Mouse (Mus musculus) Patski (cell line): Measurements from ENCODE around the gene Ostm1. TPM values are rescaled to one million over a fixed set of nuclear protein-coding genes. Genes with fewer than 3 reads are reported as not detected.

Experiments
- ATAC-seq: fragments of 100-300 bp; one replicate; pipeline ENCODE4 v1.8.0; 2021
- CTCF ChIA-PET: fragments of 350-600 bp; sonication (Branson Sonifier 250); formaldehyde crosslinking; loops from one replicate; lab custom pipeline; 2022; ENCODE audit warnings: inconsistent platforms; lab: Charles Lee
- POLR2A ChIA-PET: fragments of 350-600 bp; sonication (Branson Sonifier 250); formaldehyde crosslinking; loops from one replicate; lab custom pipeline; 2022; ENCODE audit warnings: antibody characterized with exemption, inconsistent platforms; lab: Charles Lee
- DNase-seq: peaks from one replicate; pipeline ENCODE4 v3.0.0-alpha.2; 2011; ENCODE audit warnings: low read depth, low spot score
- H3K27me3 ChIP-seq: fragments of 371-371 bp; one replicate; pipeline ENCODE4 v1.5.1; 2021
- CTCF ChIP-seq: fragments of 100-300 bp; IDR thresholded peaks from one replicate; pipeline ENCODE4 v1.5.1; 2021
- in situ Hi-C: fragments of 300-500 bp; cut with MboI; formaldehyde crosslinking; loops from 3 replicates; pipeline ENCODE4 v1.11.1; 2018; ENCODE audit warnings: low pct_unique_long_range_greater_than_20kb, mixed read lengths
- polyA plus RNA-seq: library from polyadenylated mRNA; unstranded; gene quantifications from one replicate; pipeline ENCODE4 v1.2.3, GENCODE M21; 2021

The Ostm1 gene
- polyA plus RNA-seq = 41.5 TPM

DNA sequence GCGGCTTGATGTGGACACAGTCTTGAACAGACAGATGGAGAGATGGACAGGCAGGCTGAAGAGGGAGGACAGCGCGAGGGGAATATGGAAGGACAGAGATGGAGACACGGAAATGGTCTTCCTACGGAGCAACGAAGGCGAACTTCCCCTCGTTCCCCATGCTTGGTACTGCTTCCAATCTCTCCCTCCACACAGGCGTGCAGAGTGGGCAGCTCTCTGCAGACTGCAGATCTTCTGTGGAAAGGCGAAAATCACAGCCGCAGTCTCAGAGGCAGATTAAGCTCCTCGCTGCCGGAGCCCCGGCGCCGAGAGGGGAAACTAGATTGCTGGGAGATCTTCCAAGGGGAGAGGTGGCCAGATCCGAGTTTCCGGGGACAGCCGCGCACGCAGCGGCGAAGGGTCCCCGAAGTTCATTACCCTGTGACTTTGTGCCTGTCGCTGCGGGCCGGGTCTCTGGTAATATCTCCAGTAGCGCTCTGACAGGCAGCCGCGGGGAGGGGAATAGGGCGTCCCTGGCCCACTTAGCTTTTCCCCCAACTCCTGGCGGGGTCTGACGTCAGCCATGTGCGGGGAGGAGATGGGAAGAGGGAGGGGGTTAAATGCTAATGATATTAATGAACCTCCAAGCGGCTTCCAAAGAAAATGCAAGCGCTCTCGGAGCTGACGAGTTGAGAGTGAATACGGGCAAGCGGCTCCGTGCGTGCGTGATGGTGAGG, at the start of gene Ostm1, which contains the start of gene Nr2e1:
TSS of gene Ostm1 (plus strand) at position 666 of the 716 bp plus-strand sequence.
TSS of gene Nr2e1 (minus strand) at position 476 of the 716 bp plus-strand sequence.
- ChIA-PET POLR2A (no interaction called here), CTCF (no interaction called here)
- no peak for TF ChIP-seq CTCF
- in situ Hi-C loops = no loop called here
- peaks cover 75% of the 10 kb centered on the region for H3K27me3 ChIP-seq
- no peak for DNase-seq
- ATAC-seq = no peak

DNA sequence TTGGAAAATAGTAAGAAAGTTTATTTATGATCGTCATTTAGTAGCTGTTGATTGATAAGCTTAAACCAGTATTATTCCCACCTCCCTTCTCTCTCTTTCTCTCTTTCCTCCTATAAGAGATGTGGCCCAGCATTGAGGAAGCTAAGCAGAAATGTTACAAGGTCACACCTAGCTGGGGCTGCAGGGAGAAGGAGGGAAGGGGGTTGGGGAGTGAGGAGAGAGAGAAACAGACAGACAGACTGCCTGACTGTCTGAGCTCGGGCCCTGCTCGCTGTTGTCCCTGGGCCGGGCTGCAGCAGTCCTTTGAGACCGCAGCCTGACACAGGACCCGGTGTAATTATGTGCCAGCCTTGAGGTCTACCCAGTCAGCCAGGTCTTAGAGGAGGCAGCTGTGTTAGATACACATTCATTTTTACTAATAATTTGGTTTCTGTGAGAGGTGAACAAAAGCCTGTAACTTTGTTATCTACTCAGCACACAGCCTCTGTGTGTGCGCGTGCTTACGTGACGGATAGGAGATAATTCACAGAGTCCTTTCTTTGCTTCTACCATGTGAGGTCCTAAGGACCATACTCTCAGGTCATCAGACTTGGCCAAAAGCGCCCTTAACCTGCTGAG, 49.7 kb upstream of the Ostm1 start:
- no peaks in the 10 kb centered on the region for H3K27me3 ChIP-seq
- ChIA-PET POLR2A (no interaction called here), CTCF (interaction anchor here (1.3 to 1.8 kb wide), 2 partner anchors 11 to 12 kb away, joined by 3 to 4 read pairs; no protein-coding TSS in a partner anchor)
- no peak for TF ChIP-seq CTCF
- in situ Hi-C loops = no loop called here
- no peak for DNase-seq
- ATAC-seq = no peak

DNA sequence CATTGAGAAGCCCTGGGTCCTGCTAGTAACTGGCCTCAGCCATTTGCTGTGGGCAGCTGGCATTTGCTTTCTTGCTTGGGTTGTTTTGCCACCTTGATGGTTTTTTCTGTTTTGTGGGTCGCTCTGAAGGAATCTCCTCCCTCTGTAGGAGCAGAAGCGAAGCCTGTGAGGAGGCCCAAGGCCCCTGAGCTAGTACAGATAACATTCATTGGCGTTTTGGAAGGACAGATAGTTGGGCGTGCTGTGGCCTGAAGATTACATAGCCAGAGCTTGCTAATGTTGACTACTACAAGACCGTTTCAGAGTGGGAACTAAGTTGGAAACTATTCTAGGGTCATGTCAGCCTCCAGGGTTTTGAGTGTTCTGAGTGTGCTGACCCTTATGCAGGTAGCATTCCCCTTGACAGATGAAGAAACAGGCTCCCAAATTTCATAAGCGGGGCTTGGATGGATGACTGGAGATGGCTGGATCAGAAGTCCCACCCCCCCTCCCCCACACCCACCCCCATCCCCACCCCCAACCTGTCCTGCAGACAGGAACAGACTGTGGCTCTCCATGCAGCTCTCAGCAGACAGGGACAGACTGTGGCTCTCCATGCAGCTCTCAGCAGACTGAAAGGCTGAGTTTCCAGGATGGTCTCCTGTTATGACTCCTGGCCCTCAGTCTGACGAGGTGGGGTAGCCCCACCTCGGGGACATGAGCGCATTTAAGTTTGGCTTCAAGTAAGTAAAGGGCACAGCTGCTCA, 45.9 kb upstream of the Ostm1 start:
- in situ Hi-C loops = no loop called here
- no peak for TF ChIP-seq CTCF
- H3K27me3 ChIP-seq = no peaks in the 10 kb centered on the region
- POLR2A ChIA-PET = no interaction called here
- no peak for DNase-seq
- CTCF ChIA-PET = interaction anchor here (0.9 kb wide), 1 partner anchor 8 kb away, joined by 3 read pairs; no protein-coding TSS in a partner anchor
- no peak for ATAC-seq

DNA sequence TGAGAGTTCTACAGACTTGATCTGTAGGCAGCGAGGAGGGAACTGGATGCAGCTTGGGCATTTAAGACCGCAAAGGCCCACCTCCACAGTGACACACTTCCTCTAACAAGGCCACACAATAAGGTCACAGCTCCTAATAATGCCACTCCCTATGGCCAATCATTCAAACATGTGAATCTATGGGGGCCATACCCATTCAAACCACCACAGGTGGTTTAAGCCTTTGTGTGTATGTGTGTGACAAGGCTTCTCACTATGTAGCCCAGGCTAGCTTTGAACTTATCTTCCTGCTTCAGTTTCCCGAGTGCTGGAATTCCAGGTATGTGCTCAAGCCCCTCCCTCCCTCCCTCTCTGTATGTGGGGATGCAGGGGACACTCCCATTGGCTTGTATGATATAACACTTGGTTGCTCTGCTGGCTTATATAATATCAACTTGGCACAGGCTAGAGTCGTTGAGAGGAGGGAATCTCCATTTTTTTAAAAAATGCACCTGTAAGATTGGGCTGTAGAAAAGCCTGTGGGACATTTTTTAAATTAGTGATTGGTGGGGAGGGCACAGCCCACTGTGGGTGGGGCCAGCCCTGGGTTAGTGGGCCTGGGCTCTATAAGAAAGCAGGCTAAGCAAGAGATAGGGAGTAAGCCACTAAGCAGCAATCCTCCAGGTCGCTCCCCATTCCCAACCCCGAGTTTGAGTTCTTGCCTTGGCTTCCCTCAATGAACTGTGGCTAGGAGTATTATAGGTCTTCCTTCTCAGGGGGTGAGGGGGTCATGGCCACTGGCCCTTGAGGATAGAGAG, 37.7 kb upstream of the Ostm1 start:
- POLR2A ChIA-PET = no interaction called here
- no peaks in the 10 kb centered on the region for H3K27me3 ChIP-seq
- CTCF ChIA-PET = interaction anchor here (1.1 kb wide), 1 partner anchor 11 kb away, joined by 3 read pairs; no protein-coding TSS in a partner anchor
- no peak for ATAC-seq
- no peak for DNase-seq
- in situ Hi-C loops = no loop called here
- no peak for TF ChIP-seq CTCF

DNA sequence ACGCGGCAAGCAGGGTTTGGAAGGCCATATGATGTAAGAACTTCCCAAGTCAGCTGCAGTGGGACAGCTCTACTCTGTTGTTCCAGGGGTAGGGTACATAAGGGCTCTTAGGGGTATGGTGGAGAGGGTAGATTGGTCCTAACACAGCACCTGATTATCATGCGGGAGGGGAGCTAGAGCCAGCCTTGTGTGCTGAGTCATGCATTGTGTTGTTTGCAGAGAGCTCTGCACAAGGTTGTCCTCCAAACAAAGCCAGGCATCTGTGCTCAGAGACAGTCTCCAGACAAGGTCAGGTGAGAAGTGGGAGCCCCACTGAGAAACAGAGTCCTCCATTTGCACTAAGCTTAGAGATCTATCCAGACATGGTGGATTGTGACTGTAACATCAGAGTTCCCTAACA, 37.1 kb upstream of the Ostm1 start:
- TF ChIP-seq CTCF = no peak
- ATAC-seq = no peak
- ChIA-PET CTCF (no interaction called here), POLR2A (no interaction called here)
- DNase-seq = no peak
- in situ Hi-C loops = no loop called here
- H3K27me3 ChIP-seq = no peaks in the 10 kb centered on the region

DNA sequence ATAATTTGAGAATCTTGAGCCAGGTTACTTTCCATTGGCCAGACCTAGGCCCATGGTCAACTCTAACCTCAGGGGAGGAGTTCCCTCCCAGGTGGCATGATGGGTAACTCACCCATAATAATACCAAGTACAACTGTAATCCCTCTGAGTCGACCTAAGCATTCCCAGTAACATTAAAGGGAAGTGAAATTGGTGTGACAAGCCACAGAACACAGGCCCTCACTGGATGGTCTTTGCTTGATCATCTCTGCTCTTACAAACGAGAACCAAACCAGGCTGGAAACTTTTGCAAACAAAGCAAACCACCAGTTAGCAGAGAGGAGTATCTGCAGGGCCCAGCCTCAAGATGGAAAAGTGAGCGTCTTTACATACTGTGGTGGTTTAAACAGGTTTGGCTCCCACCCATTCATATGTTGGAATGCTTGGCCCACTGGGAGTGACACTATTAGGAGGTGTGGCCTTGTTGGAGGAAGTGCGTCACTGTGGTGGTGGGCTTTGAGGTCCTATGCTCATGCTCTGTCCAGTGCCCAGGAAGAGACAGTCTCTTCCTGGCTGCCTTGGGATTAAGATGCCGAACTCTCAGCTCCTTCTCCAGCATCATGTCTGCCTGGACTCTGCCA, 23.9 kb upstream of the Ostm1 start:
- in situ Hi-C loops = no loop called here

DNA sequence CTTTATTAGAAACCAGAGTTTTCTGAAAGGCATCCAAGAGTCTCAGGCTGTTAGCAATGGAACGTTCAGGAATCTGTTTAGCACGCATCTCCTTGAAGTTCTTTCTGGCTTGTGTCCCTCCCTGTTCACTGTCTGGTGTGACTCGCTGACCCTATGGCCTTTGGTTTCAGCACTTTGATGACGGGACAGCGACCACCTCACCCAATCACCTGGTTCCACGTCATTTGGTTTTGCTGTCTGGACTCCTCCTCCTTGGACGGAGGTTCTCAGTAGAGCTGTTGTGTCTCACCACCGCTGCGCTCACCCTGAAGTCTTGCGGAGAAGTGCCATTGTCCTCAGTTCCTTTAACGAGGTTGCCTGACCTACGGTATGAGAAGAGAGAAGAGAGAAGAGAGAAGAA, 21.4 kb upstream of the Ostm1 start:
- DNase-seq (no peak), ATAC-seq (no peak)
- in situ Hi-C loops = no loop called here
- peaks cover 33% of the 10 kb centered on the region for H3K27me3 ChIP-seq
- ChIA-PET POLR2A (interaction anchor here (0.8 kb wide), 1 partner anchor 18 kb away, joined by 5 read pairs; no protein-coding TSS in a partner anchor), CTCF (no interaction called here)
- no peak for TF ChIP-seq CTCF

More for the DNA sequence above, 23.9 kb upstream of the Ostm1 start:
- TF ChIP-seq CTCF = no peak
- CTCF ChIA-PET = no interaction called here
- DNase-seq = no peak
- ATAC-seq = no peak
- peaks cover 16% of the 10 kb centered on the region for H3K27me3 ChIP-seq
- POLR2A ChIA-PET = no interaction called here

DNA sequence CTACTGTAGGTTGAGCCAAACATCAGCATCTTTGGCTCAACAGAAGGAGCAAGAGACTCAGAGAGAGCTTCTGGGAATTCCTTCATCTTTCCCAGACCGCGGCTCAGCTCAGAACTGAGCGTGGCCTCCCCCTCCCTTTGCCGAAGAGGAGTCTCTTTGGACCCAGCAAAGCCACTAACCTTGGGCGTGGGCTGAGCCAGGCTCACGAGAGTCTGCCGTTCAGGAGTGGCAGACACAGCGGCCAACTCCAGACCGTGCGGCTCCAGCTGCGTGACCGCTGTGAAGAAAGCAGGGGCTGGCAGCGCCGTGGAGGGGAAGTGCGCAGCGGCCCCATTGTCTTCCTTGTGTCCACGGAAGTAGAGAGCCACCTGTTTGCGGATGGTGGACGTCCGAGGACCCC, 11.1 kb upstream of the Ostm1 start:
- ChIA-PET CTCF (no interaction called here), POLR2A (no interaction called here)
- in situ Hi-C loops = no loop called here
- peaks cover 74% of the 10 kb centered on the region for H3K27me3 ChIP-seq
- no peak for ATAC-seq
- no peak for TF ChIP-seq CTCF
- DNase-seq = no peak

DNA sequence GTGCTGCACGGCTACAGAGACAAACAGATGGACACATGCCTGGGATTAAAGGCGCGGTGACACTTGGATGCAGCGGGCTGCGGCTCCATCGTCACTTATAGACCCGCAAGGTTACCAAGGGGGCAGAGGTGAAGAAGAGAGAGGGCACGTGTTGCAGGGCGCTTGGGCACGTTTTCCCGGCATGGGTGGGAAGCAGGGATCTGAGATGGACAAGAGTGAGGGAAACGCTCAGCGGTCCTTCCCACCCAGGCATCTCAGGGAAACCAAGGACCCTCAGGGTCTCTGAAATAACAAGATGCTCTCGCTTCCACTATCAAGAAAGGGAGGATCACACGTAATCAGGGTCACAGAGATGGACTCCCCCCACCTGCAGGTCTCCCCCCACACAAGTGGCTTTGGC, 10.7 kb upstream of the Ostm1 start:
- ChIA-PET CTCF (no interaction called here), POLR2A (no interaction called here)
- in situ Hi-C loops = no loop called here
- peaks cover 74% of the 10 kb centered on the region for H3K27me3 ChIP-seq
- ATAC-seq = no peak
- no peak for TF ChIP-seq CTCF
- DNase-seq = no peak

DNA sequence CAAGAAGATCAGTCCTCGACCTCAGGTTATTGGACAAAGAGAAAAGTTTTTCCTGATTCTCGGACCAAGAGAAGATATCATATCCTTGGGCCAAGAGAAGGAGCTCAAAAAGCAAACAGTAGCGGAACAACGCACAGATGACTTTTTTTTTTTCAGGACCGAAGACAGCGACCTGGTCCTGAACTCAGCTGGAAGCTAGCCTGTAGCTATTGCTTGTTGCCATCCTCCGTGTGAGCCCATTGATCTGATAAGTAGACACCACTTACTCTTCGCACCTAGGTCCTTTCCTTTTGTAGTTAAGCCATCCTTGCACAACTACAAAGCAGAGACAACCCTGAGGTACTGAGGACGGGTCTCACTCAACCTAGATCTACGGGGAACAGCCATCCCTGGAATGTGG, 9.0 kb upstream of the Ostm1 start:
- in situ Hi-C loops = no loop called here
- CTCF ChIA-PET = no interaction called here
- DNase-seq (no peak), ATAC-seq (no peak)
- no peak for TF ChIP-seq CTCF
- POLR2A ChIA-PET = no interaction called here
- peaks cover 73% of the 10 kb centered on the region for H3K27me3 ChIP-seq
